Mouse (Mus musculus) midbrain, embryonic 11.5 days (tissue): ENCODE results near the gene Ikzf2. TPM values are rescaled to one million over a fixed set of nuclear protein-coding genes. Genes with fewer than 3 reads are reported as not detected.
A peak's percentile ranks its signal among the peaks of the same experiment; 100 is the strongest.

Source experiments
- ATAC-seq: fragments of 200-750 bp; cut with Nextera tagmentation; 2 replicates; pipeline ENCODE4 v1.8.0; 2017; ENCODE audit warnings: moderate TSS enrichment, moderate library complexity; ENCODE audit not compliant: low FRiP score
- DNase-seq: peaks from one replicate; pipeline ENCODE4 v3.0.0; 2015; ENCODE audit warnings: low spot score; ENCODE audit errors: missing footprints
- H3K27ac ChIP-seq: fragments of 300-500 bp; sonication (generic); 2 replicates; pipeline ENCODE4 v1.5.1; 2014; ENCODE audit warnings: low read depth, low read length
- H3K27me3 ChIP-seq: fragments of 300-500 bp; sonication (generic); 2 replicates; pipeline ENCODE4 v1.6.1; 2014; ENCODE audit warnings: mild to moderate bottlenecking, low read length, moderate library complexity, mixed read lengths; ENCODE audit not compliant: control insufficient read depth, insufficient read depth
- H3K36me3 ChIP-seq: fragments of 300-500 bp; sonication (generic); 2 replicates; pipeline ENCODE4 v1.6.1; 2014; ENCODE audit warnings: mild to moderate bottlenecking, low read length, moderate library complexity, mixed read lengths; ENCODE audit not compliant: control insufficient read depth, insufficient read depth
- H3K4me1 ChIP-seq: fragments of 300-500 bp; sonication (generic); 2 replicates; pipeline ENCODE4 v1.6.1; 2014; ENCODE audit warnings: low read length; ENCODE audit not compliant: control insufficient read depth, insufficient read depth
- H3K4me2 ChIP-seq: fragments of 300-500 bp; sonication (generic); 2 replicates; pipeline ENCODE4 v1.6.1; 2014; ENCODE audit warnings: mild to moderate bottlenecking, moderate library complexity
- H3K4me3 ChIP-seq: fragments of 300-500 bp; sonication (generic); 2 replicates; pipeline ENCODE4 v1.5.1; 2014; ENCODE audit warnings: low read depth, low read length
- H3K9ac ChIP-seq: fragments of 300-500 bp; sonication (generic); 2 replicates; pipeline ENCODE4 v1.6.1; 2014; ENCODE audit warnings: low read length
- H3K9me3 ChIP-seq: fragments of 300-500 bp; sonication (generic); 2 replicates; pipeline ENCODE4 v1.6.1; 2016; ENCODE audit warnings: low read length; ENCODE audit not compliant: control insufficient read depth
- WGBS: fragments of 180-500 bp; shearing (Covaris S2); extraction: QIAGEN DNeasy Blood & Tissue Kit; methylation state at CpG from one replicate; pipeline ENCODE4 v1.1.7; 2014; 5-methylcytosine and 5-hydroxymethylcytosine counted together
- polyA plus RNA-seq: library from polyadenylated mRNA; unstranded; fragments of >200 nt; fragmentation: Nextera tagmentation; extraction: Ambion mirVana; gene quantifications from 2 replicates; pipeline ENCODE4 v1.2.1, GENCODE M21; 2014

Gene Ikzf2
- polyA plus RNA-seq, 1 experiment from 2014 or later: 4.2 TPM

- H3K9ac ChIP-seq: no peak overlapping the region
- 2% methylated on average over 5 of the region's 5 CpGs for WGBS
- H3K4me1 ChIP-seq: peaks cover 7% of the 10 kb centered on the region
- ATAC-seq (peak; percentile 30; the same call in 1 of the 2 replicates), DNase-seq (peak; percentile 94)
- peak overlapping the region; percentile 0; the same call in 1 of the 2 replicates for H3K4me2 ChIP-seq
- no peak overlapping the region for H3K4me3 ChIP-seq
- no peaks in the 10 kb centered on the region for H3K27me3 ChIP-seq
- H3K9me3 ChIP-seq: no peaks in the 10 kb centered on the region
- no peak overlapping the region for H3K27ac ChIP-seq
- no peaks in the 10 kb centered on the region for H3K36me3 ChIP-seq
Measured at GRCm38 (mm10) chr1:69688961-69689360, 1.9 kb upstream of the Ikzf2 start.

- Histone ChIP-seq H3K4me2 (peak overlapping the region; percentile 74), H3K9ac (peak overlapping the region; percentile 83; the same call in 1 of the 2 replicates), H3K27me3 (no peaks in the 10 kb centered on the region), H3K4me1 (peaks cover 7% of the 10 kb centered on the region), H3K4me3 (peak overlapping the region; percentile 68), H3K27ac (no peak overlapping the region), H3K36me3 (no peaks in the 10 kb centered on the region), H3K9me3 (no peaks in the 10 kb centered on the region)
- no peak for ATAC-seq
- 15% methylated on average over 4 of the region's 4 CpGs for WGBS
- peak; percentile 90 for DNase-seq
Measured at GRCm38 (mm10) chr1:69688118-69688517, 1.1 kb upstream of the Ikzf2 start.

GRCm38 (mm10) chr1:69686741-69687075, 337 bp downstream of the Ikzf2 start:
- DNase-seq: peak; percentile 93
- ATAC-seq: peak; percentile 9; the same call in 1 of the 2 replicates
- Histone ChIP-seq H3K27me3 (no peaks in the 10 kb centered on the region), H3K4me3 (peak overlapping the region; percentile 68), H3K27ac (peak overlapping the region; percentile 84), H3K4me2 (peak overlapping the region; percentile 69), H3K36me3 (no peaks in the 10 kb centered on the region), H3K9ac (peak overlapping the region; percentile 83), H3K4me1 (peaks cover 7% of the 10 kb centered on the region), H3K9me3 (no peaks in the 10 kb centered on the region)
- under 1% methylated on average over 6 of the region's 6 CpGs for WGBS

GRCm38 (mm10) chr1:69685890-69686490, 1.1 kb downstream of the Ikzf2 start:
- H3K36me3 ChIP-seq: no peaks in the 10 kb centered on the region
- H3K4me2 ChIP-seq: peak overlapping the region; percentile 69
- H3K4me1 ChIP-seq: peaks cover 7% of the 10 kb centered on the region
- DNase-seq (peak; percentile 91), ATAC-seq (no peak)
- H3K27me3 ChIP-seq: no peaks in the 10 kb centered on the region
- peak overlapping the region; percentile 61 for H3K9ac ChIP-seq
- no peak overlapping the region for H3K27ac ChIP-seq
- H3K4me3 ChIP-seq: peak overlapping the region; percentile 68
- H3K9me3 ChIP-seq: no peaks in the 10 kb centered on the region
- WGBS: 0% methylated on average over 15 of the region's 15 CpGs

GRCm38 (mm10) chr1:69685049-69685889, 1.8 kb downstream of the Ikzf2 start:
- H3K9ac ChIP-seq: peak overlapping the region; percentile 61
- peak; percentile 88 for DNase-seq
- H3K27me3 ChIP-seq: no peaks in the 10 kb centered on the region
- no peaks in the 10 kb centered on the region for H3K9me3 ChIP-seq
- peak overlapping the region; percentile 69 for H3K4me2 ChIP-seq
- H3K4me1 ChIP-seq: peaks cover 7% of the 10 kb centered on the region
- H3K4me3 ChIP-seq: peak overlapping the region; percentile 68
- H3K36me3 ChIP-seq: no peaks in the 10 kb centered on the region
- 1% methylated on average over 11 of the region's 11 CpGs for WGBS
- H3K27ac ChIP-seq: no peak overlapping the region
- ATAC-seq: no peak

- no peaks in the 10 kb centered on the region for H3K36me3 ChIP-seq
- H3K4me1 ChIP-seq: peaks cover 7% of the 10 kb centered on the region
- peak overlapping the region; percentile 68; the same call in 1 of the 2 replicates for H3K4me3 ChIP-seq
- H3K27ac ChIP-seq: no peak overlapping the region
- DNase-seq (no peak), ATAC-seq (no peak)
- peak overlapping the region; percentile 69 for H3K4me2 ChIP-seq
- no peaks in the 10 kb centered on the region for H3K27me3 ChIP-seq
- peak overlapping the region; percentile 61; the same call in 1 of the 2 replicates for H3K9ac ChIP-seq
- no peaks in the 10 kb centered on the region for H3K9me3 ChIP-seq
- 35% methylated on average over 13 of the region's 13 CpGs for WGBS
Measured at GRCm38 (mm10) chr1:69684280-69685040, 2.6 kb downstream of the Ikzf2 start.

- H3K36me3 ChIP-seq: no peaks in the 10 kb centered on the region
- no peak overlapping the region for H3K27ac ChIP-seq
- H3K27me3 ChIP-seq: no peaks in the 10 kb centered on the region
- no peak for ATAC-seq
- DNase-seq: peak; percentile 82
- WGBS: 68% methylated on average over 3 of the region's 3 CpGs
- H3K4me3 ChIP-seq: no peak overlapping the region
- H3K9ac ChIP-seq: no peak overlapping the region
- H3K9me3 ChIP-seq: no peaks in the 10 kb centered on the region
- H3K4me1 ChIP-seq: peaks cover 7% of the 10 kb centered on the region
- H3K4me2 ChIP-seq: peak overlapping the region; percentile 19
Measured at GRCm38 (mm10) chr1:69683851-69684250, 3.2 kb downstream of the Ikzf2 start.

GRCm38 (mm10) chr1:69683058-69683457, 4.0 kb downstream of the Ikzf2 start:
- no peak overlapping the region for H3K27ac ChIP-seq
- no peaks in the 10 kb centered on the region for H3K9me3 ChIP-seq
- H3K9ac ChIP-seq: no peak overlapping the region
- H3K27me3 ChIP-seq: no peaks in the 10 kb centered on the region
- no peaks in the 10 kb centered on the region for H3K36me3 ChIP-seq
- DNase-seq (no peak), ATAC-seq (no peak)
- H3K4me3 ChIP-seq: no peak overlapping the region
- H3K4me2 ChIP-seq: no peak overlapping the region
- peaks cover 3% of the 10 kb centered on the region for H3K4me1 ChIP-seq
- 93% methylated on average over 8 of the region's 8 CpGs for WGBS
